Mouse (Mus musculus) liver, adult 2 months (tissue): ENCODE measurements around the gene Otulinl.

ENCODE experiments used
- CTCF ChIP-seq: fragments of 200-500 bp; IDR thresholded peaks from 2 replicates; pipeline ENCODE4 v1.5.1; 2011; ENCODE audit warnings: low read depth, low read length, control low read depth
- POLR2A ChIP-seq: fragments of 200-500 bp; IDR thresholded peaks from 2 replicates; pipeline ENCODE4 v1.6.1; 2011; ENCODE audit warnings: low read length, control low read depth; ENCODE audit not compliant: insufficient read depth; ENCODE audit errors: extremely low read depth

GRCm38 (mm10) chr15:27617227-27617626 is 64.2 kb downstream of the Otulinl start:
- no peak for TF ChIP-seq CTCF
- TF ChIP-seq POLR2A, result no peak
